Mouse (Mus musculus): Measurements from ENCODE around the gene Lpin2. TPM values are rescaled to one million over a fixed set of nuclear protein-coding genes. Genes with fewer than 3 reads are reported as not detected.

The Lpin2 gene
- total RNA-seq, 2 experiments from 2014 or later = 103 to 118 TPM

DNA sequence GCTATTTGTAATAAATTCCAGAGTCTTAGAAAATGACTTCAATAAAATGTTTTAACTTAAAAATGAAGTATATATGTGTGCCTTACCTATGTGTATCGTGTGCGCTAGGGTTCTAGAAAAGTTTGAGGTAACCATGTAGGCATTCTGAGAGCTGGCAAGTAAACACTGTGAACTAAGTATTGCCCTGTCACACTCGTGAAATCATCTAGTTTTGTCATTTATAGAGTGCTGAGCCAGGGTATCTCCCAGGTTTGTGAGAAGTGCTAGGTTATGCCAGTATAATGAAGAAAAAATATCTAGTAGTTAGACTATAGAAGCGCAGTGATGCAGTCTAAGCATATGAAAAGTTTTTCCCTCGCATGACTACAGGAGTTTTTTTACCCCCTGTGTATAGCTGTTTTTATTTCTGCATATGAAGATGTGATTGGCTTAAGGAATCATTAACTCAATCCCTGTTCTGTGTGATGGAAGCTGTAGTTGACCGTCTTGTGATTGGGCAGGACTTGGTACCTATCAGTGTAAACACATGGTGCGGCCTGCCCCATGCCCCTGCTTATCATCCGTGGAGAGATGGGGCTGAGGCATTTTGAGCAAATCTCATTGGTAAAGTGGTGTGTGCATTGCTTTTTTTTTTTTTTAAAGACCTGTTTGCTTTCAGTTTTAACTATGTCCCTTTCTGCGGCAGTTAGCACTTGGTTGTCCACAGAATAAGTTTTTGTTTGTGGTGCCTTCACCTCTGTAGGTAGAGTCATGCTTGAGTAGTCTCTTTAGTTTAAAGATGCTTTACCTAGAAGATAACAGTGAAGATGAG lies 21.8 kb downstream of the Lpin2 start:
- DNase-seq = no peak

DNA sequence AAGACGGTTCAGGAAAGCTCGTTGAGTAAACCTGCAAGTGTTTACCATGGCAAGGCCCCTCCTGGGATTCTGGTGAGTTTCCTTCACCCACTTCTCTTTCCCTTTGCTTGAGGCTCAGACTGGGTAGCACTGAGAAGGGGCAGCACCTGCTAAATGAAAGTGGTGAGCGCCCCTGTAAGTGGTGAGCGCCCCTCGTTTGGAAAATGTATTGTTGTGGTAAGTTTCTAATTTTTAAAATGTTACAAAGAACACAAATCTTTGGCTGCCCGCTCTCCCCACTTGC lies 22.4 kb downstream of the Lpin2 start:
- no peak for DNase-seq

DNA sequence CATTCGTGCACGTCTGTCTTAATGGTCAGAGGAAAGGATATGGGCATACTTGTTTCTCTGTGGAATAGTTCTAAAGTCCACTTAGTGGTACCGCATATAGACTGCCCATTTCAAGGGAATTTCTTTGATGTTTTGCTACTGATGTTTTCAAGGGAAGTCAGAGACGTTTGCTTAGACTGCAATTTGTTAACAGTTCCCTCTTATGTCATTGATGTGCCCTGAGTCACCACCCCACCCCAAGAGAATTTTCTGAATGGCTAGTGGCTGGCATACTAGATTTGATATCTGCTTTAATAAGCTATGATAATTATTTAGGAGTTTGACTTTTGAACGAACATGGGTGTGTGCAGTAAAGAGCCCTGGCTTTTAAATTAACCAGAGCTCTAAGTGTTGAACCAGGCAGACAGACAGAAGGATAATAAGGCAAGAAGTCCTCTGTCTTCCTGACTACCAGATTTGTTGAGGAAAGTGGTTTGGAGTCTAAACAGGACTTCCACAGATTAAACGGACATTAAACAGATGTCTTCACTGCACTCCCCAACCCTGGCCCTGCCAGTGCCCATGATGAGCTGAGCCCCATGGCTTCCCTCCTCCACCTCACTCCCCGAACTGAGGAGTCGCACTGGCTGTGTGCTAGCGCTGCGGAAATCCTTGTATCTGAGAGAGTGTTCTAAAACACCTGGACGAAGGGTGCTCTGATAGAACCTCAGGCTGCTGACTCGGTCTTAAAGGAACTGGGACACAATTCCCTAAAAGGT lies 24.0 kb downstream of the Lpin2 start:
- DNase-seq = no peak

DNA sequence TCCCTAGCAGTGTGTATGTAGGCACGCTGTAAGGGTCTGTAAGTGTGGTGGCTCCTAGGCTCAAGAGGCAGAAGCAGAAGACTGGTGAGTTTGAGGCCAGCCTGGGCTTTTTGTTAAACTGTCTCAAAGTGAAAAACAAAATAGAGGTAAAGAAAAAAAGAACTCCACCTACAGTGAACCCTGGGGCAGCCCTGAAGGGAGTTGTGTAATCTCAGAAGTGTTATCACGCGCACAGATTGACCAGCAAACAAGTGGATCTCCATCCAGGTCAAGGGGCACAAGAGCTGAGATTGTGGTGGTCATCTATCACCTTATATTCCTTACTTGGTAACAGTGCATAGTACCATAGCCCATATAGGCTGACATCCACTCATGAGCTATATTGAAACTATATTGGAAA lies 24.9 kb downstream of the Lpin2 start:
- no peak for DNase-seq

DNA sequence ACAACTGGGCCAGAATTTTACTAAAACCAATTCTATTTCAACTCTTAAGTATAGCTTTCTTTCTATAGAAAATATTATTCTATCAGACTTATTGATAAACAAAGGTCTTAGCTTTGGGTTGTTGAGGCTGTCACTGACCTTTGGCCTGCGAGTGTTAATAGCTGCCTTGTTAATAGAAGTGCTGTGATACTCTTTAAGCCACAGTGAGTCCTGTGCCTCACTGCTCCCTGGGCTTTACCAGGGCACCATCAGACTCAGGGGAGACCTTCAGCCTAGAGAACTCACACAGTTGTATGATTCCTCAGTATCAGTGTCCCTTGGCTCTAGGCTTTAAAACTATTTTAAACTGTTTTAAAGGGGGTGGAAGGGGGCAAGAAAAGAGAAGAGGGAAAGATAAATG lies 26.0 kb downstream of the Lpin2 start:
- no peak for DNase-seq

DNA sequence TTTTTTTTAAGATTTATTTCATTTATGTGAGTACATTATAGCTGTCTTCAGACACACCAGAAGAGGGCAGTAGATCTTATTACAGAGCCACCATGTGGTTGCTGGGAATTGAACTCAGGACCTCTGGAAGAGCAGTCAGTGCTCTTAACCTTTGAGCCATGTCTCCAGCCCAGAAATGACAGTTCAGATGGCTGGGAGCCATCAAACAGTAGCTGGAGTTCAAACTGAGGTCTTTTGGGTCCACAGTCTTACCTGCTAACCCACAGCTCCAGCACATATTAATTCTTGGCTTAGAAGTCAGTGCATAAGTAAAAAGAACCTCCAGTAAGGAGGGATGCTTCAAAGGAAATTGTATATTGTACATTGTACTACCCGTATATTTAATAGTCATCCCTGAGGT lies 26.6 kb downstream of the Lpin2 start:
- no peak for DNase-seq

DNA sequence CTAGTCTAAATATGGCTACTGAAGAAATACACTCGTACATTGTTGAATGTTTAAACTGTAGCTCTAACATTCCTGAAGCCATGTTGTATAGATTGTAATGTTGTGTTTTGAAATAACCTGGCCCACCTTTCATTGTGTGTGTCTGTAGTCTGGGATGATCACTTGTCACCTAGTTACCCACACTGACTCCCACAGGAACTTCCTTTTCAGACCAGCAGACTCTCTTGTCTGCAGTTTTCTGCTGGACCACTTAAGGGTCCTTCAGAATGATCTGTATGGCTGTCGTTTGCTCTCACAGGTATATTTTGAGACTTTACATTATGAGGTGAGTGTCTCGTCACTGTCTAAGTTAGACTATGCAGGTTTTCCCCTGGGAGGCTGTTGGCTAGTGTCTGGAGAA lies 27.6 kb downstream of the Lpin2 start:
- no peak for DNase-seq

DNA sequence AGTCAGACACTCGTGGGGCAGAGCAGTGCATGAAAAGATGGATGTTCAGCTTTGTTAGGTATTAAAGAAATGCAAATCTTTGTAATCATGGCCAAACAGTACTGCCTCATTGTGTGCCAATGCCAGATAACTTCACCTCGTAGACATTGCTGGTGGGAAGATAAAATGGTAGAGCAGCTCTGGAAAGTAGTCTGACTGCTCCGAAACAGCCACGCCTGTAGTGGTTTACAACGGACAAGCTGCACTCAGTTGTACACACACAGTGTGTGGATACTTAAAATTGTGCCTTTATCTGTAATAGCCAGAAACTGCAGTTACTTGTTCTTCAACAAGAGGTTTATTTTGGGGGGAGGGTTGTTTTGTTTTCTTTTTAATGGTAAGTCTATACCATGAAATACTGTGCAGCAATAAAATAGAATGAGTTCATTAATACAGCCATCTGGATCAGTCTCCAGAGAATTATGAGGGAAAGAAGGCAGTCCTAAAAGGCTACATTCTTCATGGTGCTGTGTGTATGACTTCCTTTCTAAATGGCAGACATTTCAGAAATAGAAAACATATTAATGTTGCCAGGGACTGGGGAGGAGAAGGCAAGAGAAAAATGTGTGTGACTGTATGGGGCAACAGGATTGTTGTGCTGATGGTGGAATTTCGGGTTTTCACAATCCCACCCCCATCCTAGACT lies 29.7 kb downstream of the Lpin2 start:
- DNase-seq = no peak

DNA sequence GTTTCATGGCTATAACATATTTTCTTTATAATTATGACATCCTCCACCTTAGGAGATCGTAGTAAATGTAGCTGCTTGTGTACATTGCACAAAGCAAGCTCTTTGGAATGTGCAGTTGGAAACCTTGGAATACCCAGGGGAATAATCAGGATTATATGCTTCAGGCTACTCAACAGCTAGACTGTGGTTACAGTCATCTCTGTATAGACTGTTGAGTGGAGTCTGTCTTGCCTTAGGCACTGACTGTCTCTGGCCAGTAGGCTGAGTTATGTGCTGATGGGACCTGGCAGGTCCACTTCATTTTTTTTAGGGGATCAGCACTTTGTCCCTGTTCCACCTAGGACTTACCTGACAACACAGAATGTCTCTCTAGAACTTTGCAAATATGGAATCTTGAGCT lies 31.3 kb downstream of the Lpin2 start:
- no peak for DNase-seq

DNA sequence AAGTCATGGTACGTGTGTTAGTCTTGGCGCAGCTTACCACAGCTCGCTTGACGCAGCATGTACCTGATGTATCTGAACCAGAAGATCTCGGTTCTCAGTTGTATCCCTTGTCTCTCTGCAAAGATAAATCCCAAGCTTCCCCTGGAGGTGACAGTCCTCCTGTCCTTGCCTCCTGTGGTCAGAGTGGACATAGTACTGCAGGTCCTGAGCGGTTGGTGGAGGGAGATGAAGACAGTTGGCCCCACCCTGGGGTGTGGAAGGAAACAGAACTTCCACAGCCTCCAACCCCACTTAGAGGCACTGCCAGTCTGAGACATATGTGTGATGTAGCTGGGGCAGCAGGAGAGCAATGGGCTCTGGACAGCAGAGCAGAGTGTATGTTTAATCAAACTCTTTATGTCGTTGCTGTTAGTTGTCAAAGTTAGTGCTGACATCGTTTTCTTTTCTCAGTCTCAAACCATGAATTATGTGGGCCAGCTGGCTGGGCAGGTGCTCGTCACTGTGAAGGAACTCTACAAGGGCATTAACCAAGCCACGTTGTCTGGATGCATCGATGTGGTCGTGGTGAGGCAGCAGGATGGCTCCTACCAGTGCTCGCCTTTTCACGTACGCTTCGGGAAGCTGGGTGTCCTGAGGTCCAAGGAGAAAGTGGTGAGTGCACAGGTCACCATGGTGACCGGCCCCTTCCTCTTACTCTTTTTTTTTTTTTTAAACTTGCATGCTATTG lies 32.3 kb downstream of the Lpin2 start:
- no peak for DNase-seq

DNA sequence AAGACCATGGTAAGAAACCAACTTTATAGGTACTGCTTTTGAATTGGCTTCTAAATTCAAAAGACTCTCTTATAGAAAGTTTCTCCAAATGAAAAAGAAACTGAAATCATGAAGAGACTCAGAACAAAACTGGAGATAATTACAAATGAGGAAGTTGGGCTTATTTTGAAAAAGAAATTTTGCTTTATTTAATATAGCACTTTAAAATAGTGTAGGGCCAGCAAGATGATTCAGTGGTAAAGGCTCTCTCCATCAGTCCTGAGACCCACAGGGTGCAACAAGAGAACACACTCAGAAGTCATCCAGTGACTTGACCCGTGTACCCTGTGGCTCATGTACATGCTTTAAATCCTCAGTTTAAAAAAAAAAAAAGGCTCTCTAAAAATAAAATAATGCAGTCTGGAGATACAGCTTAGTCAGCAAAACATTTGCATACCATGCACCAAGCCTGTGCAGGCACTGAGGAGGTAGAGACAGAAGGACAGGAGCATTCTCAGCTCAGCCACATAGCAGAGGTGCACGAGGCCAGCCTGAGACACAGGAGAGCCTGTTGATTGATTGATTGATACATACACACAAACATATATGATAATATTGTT lies 33.0 kb downstream of the Lpin2 start:
- DNase-seq = no peak

DNA sequence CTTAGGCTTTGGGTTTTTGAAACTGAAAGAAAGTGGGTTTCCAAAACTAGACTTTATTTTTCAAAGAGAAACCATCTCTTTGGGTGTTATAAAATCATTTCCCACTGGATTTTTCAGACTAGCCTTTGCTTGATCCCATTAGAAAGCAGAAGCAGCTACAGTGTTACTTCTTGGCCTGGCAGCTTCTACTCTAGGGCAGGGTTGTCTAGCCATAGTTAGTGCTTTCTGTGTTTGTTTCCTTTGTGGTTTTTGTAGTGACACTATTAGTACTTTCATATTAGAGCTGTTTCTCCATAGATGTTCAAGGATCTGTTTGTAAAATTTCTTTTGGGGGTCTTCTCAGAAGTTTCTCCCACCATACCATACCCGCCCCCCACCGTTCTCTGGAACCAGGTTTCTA lies 33.9 kb downstream of the Lpin2 start:
- no peak for DNase-seq

DNA sequence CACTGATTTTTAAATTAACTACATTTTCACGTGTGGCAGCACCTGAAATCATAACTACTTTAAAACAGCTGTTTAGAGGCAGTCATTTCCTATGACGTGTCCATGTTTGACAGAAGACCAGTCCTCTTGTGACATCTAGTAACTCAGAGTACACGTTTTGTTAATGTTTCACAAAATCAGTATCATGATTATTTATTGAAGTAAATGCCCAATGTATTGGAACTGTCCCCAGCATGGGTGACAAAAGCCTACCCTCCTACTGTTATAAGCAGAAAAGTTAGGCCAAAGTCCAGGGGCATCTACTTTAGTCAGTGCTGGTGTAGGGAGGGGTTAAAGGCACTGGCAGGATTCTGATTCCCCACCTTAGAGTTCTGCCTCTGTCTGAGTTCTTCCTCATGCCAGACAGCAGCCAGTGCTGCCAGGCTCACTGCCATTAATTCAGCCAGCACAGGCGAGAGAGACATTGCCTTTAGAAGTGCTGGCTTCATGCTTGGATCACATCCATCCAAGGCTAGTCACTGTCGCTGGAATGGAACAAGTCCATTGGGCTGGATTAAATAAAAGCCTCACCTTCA lies 34.8 kb downstream of the Lpin2 start:
- no peak for DNase-seq

DNA sequence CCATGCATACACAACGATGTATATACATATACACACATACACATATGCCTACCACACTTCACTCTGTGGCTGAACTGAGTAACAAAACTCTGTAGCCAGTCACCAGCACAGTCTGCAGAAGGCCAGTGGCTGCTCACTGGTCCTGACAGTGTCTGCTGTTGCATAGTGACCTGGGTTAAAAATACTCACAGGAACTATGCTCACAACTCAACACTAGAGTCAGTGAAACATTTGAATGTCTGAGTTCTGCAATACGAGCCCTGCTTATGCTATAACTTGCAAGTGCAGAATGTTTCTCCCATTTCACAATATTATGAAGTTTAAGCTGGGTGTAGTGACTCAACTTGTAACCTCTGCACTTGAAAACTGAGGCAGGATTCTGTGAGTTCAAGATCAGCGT lies 39.0 kb downstream of the Lpin2 start:
- DNase-seq = no peak

DNA sequence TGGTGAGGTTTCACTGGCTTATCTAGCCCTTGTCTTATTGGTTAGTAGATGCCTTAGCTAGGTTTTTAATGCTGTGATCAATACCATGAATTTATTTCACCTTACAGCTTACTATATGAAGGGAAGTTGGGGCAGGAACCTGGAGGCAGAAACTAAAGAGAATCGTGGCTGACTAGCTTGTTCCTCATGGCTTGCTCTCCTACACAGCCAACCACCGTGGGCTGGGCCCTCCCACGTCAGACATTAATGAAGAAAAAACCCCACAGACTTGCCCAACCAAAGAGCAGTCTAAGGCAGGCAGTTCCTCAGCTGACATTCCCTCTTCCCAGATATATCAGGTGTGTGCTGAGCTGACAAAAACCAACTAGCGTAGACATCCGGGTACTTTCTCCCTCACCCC lies 41.3 kb downstream of the Lpin2 start:
- DNase-seq = no peak

DNA sequence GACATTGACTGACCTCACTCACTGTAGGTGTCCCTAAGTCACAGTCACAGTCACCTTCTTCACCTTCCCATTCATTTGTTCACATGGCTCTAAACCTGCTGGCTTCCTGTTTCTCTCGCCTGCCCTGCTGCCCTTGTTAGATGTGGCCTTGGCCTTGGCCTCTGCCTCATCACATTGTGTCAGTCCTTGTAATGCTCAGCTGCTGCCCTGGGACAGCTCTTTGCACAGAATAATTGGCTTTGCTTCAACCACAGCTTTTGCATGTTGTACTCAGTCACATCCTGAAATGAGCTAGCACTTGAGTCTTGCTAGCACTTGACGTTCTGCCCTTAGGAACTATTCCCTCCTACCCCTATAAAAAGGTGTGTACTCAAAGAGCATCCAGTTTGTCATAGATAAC lies 42.2 kb downstream of the Lpin2 start:
- DNase-seq = no peak

DNA sequence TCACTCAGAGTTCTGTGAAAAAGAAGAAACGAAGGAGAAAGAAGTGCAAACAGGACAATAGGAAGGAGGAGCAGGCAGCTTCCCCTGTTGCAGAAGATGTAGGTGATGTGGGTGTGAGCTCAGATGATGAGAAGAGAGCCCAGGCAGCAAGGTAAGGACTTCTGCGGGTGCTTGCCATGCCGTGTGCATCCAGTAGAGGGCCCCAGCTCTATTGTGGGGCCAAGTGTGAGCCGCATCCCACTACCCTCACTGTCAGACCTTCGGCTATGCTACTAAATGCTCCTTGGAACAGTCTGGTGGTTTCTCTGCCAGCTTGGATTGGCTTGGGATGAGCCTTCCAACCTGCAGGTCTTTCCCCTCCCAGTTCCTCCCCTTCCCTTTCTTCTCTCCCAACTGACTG lies 42.7 kb downstream of the Lpin2 start:
- DNase-seq = no peak

DNA sequence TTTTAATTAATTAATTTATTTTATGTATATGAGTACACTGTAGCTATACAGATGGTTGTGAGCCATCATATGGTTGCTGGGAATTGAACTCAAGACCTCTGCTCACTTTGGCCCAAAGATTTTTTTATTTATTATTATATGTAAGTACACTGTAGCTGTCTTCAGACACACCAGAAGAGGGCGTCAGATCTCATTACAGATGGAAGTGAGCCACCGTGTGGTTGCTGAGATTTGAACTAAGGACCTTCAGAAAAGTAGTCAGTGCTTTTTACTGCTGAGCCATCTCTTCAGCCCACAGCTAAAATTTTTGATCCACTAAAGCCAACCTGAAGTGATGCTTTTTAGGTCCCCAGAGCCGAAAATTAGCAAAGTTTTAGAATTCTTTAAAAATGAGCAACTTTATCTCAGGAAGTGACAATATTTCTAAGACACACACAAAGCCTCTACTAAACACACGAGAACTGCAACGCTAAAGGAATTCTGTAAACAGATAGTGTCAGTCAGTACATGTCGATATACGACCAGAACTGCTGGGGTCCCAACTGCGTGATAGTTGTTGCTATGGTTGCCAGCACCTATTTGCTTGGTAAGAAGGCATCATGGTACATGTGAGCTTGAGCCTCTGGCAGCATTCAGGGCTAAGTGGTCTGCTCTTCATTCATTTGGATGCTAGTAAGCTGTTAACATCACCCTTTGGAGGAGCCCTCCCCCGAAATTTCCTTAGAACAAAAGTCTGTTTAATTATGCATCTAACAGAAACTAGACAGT lies 45.0 kb downstream of the Lpin2 start:
- no peak for DNase-seq

DNA sequence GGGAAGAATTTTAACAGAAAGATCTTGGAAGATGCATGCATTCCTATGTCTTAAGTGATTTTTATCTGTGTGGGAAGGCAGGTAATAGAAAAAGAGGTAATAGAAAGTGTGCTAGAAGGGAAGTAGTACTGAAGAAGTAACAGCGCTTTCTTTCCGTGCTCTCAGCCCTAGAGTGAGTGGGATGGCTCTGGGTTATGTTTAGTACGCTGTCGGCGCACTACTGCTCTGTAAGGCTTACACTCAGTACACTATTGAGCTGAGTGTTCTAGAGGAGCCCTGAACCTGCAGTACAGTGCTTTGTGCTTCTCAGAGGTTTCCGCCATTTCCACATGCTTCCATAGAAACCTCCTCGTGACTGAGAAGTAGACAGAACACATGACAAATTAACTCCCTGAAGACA lies 46.3 kb downstream of the Lpin2 start:
- no peak for DNase-seq

DNA sequence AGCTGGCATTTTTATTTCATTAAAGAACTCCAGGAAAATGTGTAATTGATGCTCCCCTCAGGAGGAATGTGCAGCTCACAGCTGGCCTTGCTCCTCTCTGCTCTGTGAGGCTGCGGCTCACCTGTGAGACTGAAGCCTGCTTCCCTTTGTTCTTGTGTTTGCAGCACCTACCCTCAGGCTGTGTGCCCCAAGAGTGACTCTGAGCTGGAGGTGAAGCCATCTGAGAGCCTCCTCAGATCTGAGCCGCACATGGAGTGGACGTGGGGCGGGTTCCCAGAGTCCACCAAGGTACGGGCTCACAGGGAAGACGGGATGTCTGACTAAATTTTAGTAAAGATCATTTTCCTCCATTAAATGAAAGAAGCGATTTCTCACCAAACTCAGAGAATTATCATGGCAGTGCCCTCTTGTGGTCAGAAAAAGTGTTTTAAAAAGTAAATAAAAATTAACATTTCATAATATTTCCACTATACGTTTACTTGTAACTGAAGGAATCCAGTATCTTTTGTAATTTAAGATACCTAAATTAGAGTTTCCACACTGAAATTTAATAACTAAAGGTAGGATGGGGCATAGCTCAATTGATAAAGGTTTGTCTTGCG lies 47.8 kb downstream of the Lpin2 start:
- DNase-seq = no peak

DNA sequence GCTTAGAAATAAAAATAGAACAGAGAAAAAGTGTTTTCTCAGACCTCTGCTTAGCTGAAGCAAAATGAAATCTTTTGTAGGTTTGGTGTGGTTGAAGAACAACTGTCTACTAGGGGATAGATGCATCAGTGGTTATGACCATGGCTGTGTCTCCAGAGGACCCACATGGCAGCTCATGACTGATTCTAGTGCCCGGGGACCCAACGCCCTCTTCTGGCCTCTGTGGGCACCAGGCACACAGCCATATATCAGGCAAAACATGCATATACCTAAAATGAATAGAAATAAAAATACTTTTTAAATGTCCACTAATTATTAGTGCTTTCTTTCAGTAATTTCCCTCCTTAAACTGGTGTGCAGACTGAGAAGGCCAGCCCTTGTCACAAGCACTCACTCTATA lies 49.6 kb downstream of the Lpin2 start:
- DNase-seq = no peak
